Mouse (Mus musculus) forebrain, embryonic 14.5 days (tissue): Measurements from ENCODE around the gene Itga3. TPM values are rescaled to one million over a fixed set of nuclear protein-coding genes. Genes with fewer than 3 reads are reported as not detected.
"Not testable (repeated sequence)": the region's sequence is repeated elsewhere in the genome, so short reads cannot be mapped to it uniquely, and the experiment has no call there.

Experiments
- ATAC-seq: fragments of 200-750 bp; cut with Nextera tagmentation; 2 replicates; pipeline ENCODE4 v1.8.0; 2017; ENCODE audit warnings: mild to moderate bottlenecking, moderate library complexity
- DNase-seq: peaks from one replicate; pipeline ENCODE4 v3.0.0-alpha.2; 2015; ENCODE audit warnings: low spot score
- H3K27ac ChIP-seq: fragments of 300-500 bp; sonication (generic); 2 replicates; pipeline ENCODE4 v1.5.1; 2014; ENCODE audit warnings: low read depth, mild to moderate bottlenecking, control low read depth, low read length, moderate library complexity
- H3K27me3 ChIP-seq: fragments of 300-500 bp; sonication (generic); replicated peaks from 2 replicates; pipeline ENCODE4 v1.6.1; 2014; ENCODE audit warnings: low read length, control low read depth, mixed read lengths; ENCODE audit not compliant: control insufficient read depth, insufficient read depth
- H3K36me3 ChIP-seq: fragments of 300-500 bp; sonication (generic); 2 replicates; pipeline ENCODE4 v1.6.1; 2014; ENCODE audit warnings: low read length, control low read depth; ENCODE audit not compliant: control insufficient read depth, insufficient read depth
- H3K4me1 ChIP-seq: fragments of 300-500 bp; sonication (generic); 2 replicates; pipeline ENCODE4 v1.6.1; 2014; ENCODE audit warnings: antibody characterized with exemption, low read length, control low read depth; ENCODE audit not compliant: control insufficient read depth, insufficient read depth
- H3K4me2 ChIP-seq: fragments of 300-500 bp; sonication (generic); 2 replicates; pipeline ENCODE4 v1.6.1; 2014; ENCODE audit warnings: mild to moderate bottlenecking, control low read depth, low read length
- H3K4me3 ChIP-seq: fragments of 300-500 bp; sonication (generic); 2 replicates; pipeline ENCODE4 v1.5.1; 2014; ENCODE audit warnings: low read depth, low read length, control low read depth
- H3K9ac ChIP-seq: fragments of 300-500 bp; sonication (generic); 2 replicates; pipeline ENCODE4 v1.6.1; 2014; ENCODE audit warnings: mild to moderate bottlenecking, low read length, control low read depth, moderate library complexity
- H3K9me3 ChIP-seq: fragments of 300-500 bp; sonication (generic); replicated peaks from 2 replicates; pipeline ENCODE4 v1.6.1; 2016; ENCODE audit warnings: low read length, control low read depth, mixed read lengths; ENCODE audit not compliant: control insufficient read depth
- WGBS: fragments of 180-500 bp; shearing (Covaris S2); extraction: QIAGEN DNeasy Blood & Tissue Kit; methylation state at CpG from one replicate; pipeline ENCODE4 v1.1.7; 2014; 5-methylcytosine and 5-hydroxymethylcytosine counted together
- polyA plus RNA-seq: library from polyadenylated mRNA; unstranded; fragments of >200 nt; fragmentation: Nextera tagmentation; extraction: Ambion mirVana; gene quantifications from 2 replicates; pipeline ENCODE4 v1.2.1, GENCODE M21; 2014

The Itga3 gene
- polyA plus RNA-seq, 1 experiment from 2014 or later: 4.1 TPM

- Histone ChIP-seq H3K27ac (no peak overlapping the region), H3K4me3 (no peak overlapping the region), H3K9ac (no peak overlapping the region), H3K9me3 (no peaks in the 10 kb centered on the region), H3K4me1 (peaks cover 26% of the 10 kb centered on the region), H3K36me3 (peaks cover 53% of the 10 kb centered on the region), H3K4me2 (no peak overlapping the region), H3K27me3 (no peaks in the 10 kb centered on the region)
- ATAC-seq: no peak
- DNase-seq: no peak
- 70% methylated on average over 3 of the region's 3 CpGs for WGBS
Observed at GRCm38 (mm10) chr11:95015484-95015883, 61.1 kb downstream of the Itga3 start.

GRCm38 (mm10) chr11:95012487-95012886 is 64.1 kb downstream of the Itga3 start:
- ATAC-seq: no peak
- no peaks in the 10 kb centered on the region for H3K27me3 ChIP-seq
- no peaks in the 10 kb centered on the region for H3K9me3 ChIP-seq
- H3K9ac ChIP-seq: peak overlapping the region; percentile 99
- peak; percentile 34 for DNase-seq
- peaks cover 28% of the 10 kb centered on the region for H3K36me3 ChIP-seq
- H3K4me2 ChIP-seq: peak overlapping the region; percentile 92
- peaks cover 38% of the 10 kb centered on the region for H3K4me1 ChIP-seq
- peak overlapping the region; percentile 91 for H3K4me3 ChIP-seq
- 25% methylated on average over 3 of the region's 3 CpGs for WGBS
- H3K27ac ChIP-seq: no peak overlapping the region

GRCm38 (mm10) chr11:95012075-95012474 is 64.5 kb downstream of the Itga3 start:
- peak overlapping the region; percentile 91 for H3K4me3 ChIP-seq
- H3K27me3 ChIP-seq: no peaks in the 10 kb centered on the region
- ATAC-seq (no peak), DNase-seq (no peak)
- H3K4me2 ChIP-seq: peak overlapping the region; percentile 92
- peak overlapping the region; percentile 99 for H3K9ac ChIP-seq
- H3K4me1 ChIP-seq: peaks cover 40% of the 10 kb centered on the region
- 41% methylated on average over 3 of the region's 3 CpGs for WGBS
- no peaks in the 10 kb centered on the region for H3K9me3 ChIP-seq
- H3K27ac ChIP-seq: 0 out of 2 replicates have a peak overlapping the region, but pooled peaks have one; percentile 55
- H3K36me3 ChIP-seq: peaks cover 27% of the 10 kb centered on the region

GRCm38 (mm10) chr11:95011416-95011815 is 65.2 kb downstream of the Itga3 start:
- H3K27me3 ChIP-seq: no peaks in the 10 kb centered on the region
- DNase-seq: no peak
- peak overlapping the region; percentile 91 for H3K4me3 ChIP-seq
- H3K4me2 ChIP-seq: peak overlapping the region; percentile 92
- peaks cover 25% of the 10 kb centered on the region for H3K36me3 ChIP-seq
- peaks cover 44% of the 10 kb centered on the region for H3K4me1 ChIP-seq
- no peak for ATAC-seq
- peak overlapping the region; percentile 99 for H3K9ac ChIP-seq
- no peaks in the 10 kb centered on the region for H3K9me3 ChIP-seq
- H3K27ac ChIP-seq: 0 out of 2 replicates have a peak overlapping the region, but pooled peaks have one; percentile 55
- WGBS: 29% methylated on average over 1 of the region's 1 CpGs

- H3K27me3 ChIP-seq, ATAC-seq, H3K9me3 ChIP-seq, DNase-seq: not testable (repeated sequence)
- H3K4me1 ChIP-seq: peaks cover 46% of the 10 kb centered on the region
- H3K9ac ChIP-seq: peak overlapping the region; percentile 99
- H3K4me2 ChIP-seq: peak overlapping the region; percentile 92
- peak overlapping the region; percentile 91 for H3K4me3 ChIP-seq
- H3K36me3 ChIP-seq: peaks cover 21% of the 10 kb centered on the region
- H3K27ac ChIP-seq: peak overlapping the region; percentile 98
- WGBS: 2% methylated on average over 4 of the region's 4 CpGs
Observed at GRCm38 (mm10) chr11:95010841-95011403, 65.7 kb downstream of the Itga3 start.

- H3K9ac ChIP-seq: peak overlapping the region; percentile 99
- DNase-seq: peak; percentile 69
- H3K27ac ChIP-seq: peak overlapping the region; percentile 98
- no peaks in the 10 kb centered on the region for H3K9me3 ChIP-seq
- 1% methylated on average over 32 of the region's 40 CpGs for WGBS
- H3K36me3 ChIP-seq: peaks cover 21% of the 10 kb centered on the region
- H3K4me1 ChIP-seq: peaks cover 46% of the 10 kb centered on the region
- peak overlapping the region; percentile 92 for H3K4me2 ChIP-seq
- ATAC-seq: peak; percentile 54
- H3K4me3 ChIP-seq: peak overlapping the region; percentile 91
- H3K27me3 ChIP-seq: no peaks in the 10 kb centered on the region
Observed at GRCm38 (mm10) chr11:95010141-95010739, 66.4 kb downstream of the Itga3 start.

GRCm38 (mm10) chr11:95009629-95010014 is 67.0 kb downstream of the Itga3 start, which contains the start of gene Samd14:
Samd14 (plus strand) TSS chr11:95009879.
- Histone ChIP-seq H3K4me3 (peak within 1 kb of the TSS; percentile 91), H3K27me3 (no peaks in the 10 kb centered on the region), H3K27ac (peak within 1 kb of the TSS; percentile 98), H3K9me3 (no peaks in the 10 kb centered on the region), H3K9ac (peak within 1 kb of the TSS; percentile 99), H3K4me1 (peaks cover 46% of the 10 kb centered on the region), H3K4me2 (peak within 1 kb of the TSS; percentile 92), H3K36me3 (peaks cover 21% of the 10 kb centered on the region)
- under 1% methylated on average over 32 of the region's 32 CpGs for WGBS
- ATAC-seq (peak; percentile 85), DNase-seq (peak; percentile 94)

GRCm38 (mm10) chr11:95008661-95009628 is 67.7 kb downstream of the Itga3 start:
- Histone ChIP-seq H3K27ac (peak overlapping the region; percentile 98), H3K27me3 (no peaks in the 10 kb centered on the region), H3K4me1 (peaks cover 43% of the 10 kb centered on the region), H3K4me3 (peak overlapping the region; percentile 91), H3K36me3 (peaks cover 20% of the 10 kb centered on the region), H3K9ac (peak overlapping the region; percentile 99), H3K9me3 (no peaks in the 10 kb centered on the region), H3K4me2 (peak overlapping the region; percentile 92)
- peak; percentile 59 for DNase-seq
- peak; percentile 6; the same call in 1 of the 2 replicates for ATAC-seq
- 31% methylated on average over 15 of the region's 15 CpGs for WGBS
